Mouse (Mus musculus) neural tube, embryonic 15.5 days (tissue): ENCODE measurements at regions not wholly inside any gene's neighbourhood (a gene's known extent, or its start where the extent isn't known, plus 50 kb on each side); places are given as distances from the start of the nearest gene placed in this dataset.

Source experiments
- ATAC-seq: fragments of 200-750 bp; cut with Nextera tagmentation; 2 replicates; pipeline ENCODE4 v1.8.0; 2017; ENCODE audit warnings: mild to moderate bottlenecking, moderate TSS enrichment, moderate library complexity; ENCODE audit not compliant: low FRiP score
- H3K27ac ChIP-seq: fragments of 300-500 bp; sonication (generic); replicated peaks from 2 replicates; pipeline ENCODE4 v1.5.1; 2015; ENCODE audit warnings: mild to moderate bottlenecking, inconsistent platforms
- H3K27me3 ChIP-seq: fragments of 300-500 bp; sonication (generic); replicated peaks from 2 replicates; pipeline ENCODE4 v1.6.1; 2015; ENCODE audit warnings: inconsistent platforms
- H3K36me3 ChIP-seq: fragments of 300-500 bp; sonication (generic); 2 replicates; pipeline ENCODE4 v1.6.1; 2015; ENCODE audit warnings: inconsistent platforms
- H3K4me1 ChIP-seq: fragments of 300-500 bp; sonication (generic); 2 replicates; pipeline ENCODE4 v1.6.1; 2015; ENCODE audit warnings: inconsistent platforms
- H3K4me2 ChIP-seq: fragments of 300-500 bp; sonication (generic); 2 replicates; pipeline ENCODE4 v1.6.1; 2015; ENCODE audit warnings: inconsistent platforms, mild to moderate bottlenecking, moderate library complexity
- H3K4me3 ChIP-seq: fragments of 300-500 bp; sonication (generic); replicated peaks from 2 replicates; pipeline ENCODE4 v1.5.1; 2015; ENCODE audit warnings: mild to moderate bottlenecking, inconsistent platforms
- H3K9ac ChIP-seq: fragments of 300-500 bp; sonication (generic); replicated peaks from 2 replicates; pipeline ENCODE4 v1.6.1; 2015; ENCODE audit warnings: mild to moderate bottlenecking, inconsistent platforms
- H3K9me3 ChIP-seq: fragments of 300-500 bp; sonication (generic); replicated peaks from 2 replicates; pipeline ENCODE4 v1.6.1; 2016; ENCODE audit warnings: inconsistent platforms
- WGBS: fragments of 180-500 bp; shearing (Covaris S2); methylation state at CpG from one replicate; pipeline ENCODE4 v1.1.7; 2015; ENCODE audit warnings: mixed read lengths; 5-methylcytosine and 5-hydroxymethylcytosine counted together

GRCm38 (mm10) chr16:51457166-51457565 is 573.9 kb upstream of the Cblb start:
- WGBS = 53% methylated on average over 1 of the region's 1 CpGs
- H3K27me3 ChIP-seq = no peaks in the 10 kb centered on the region
- H3K4me2 ChIP-seq = no peak overlapping the region
- ATAC-seq = no peak
- no peaks in the 10 kb centered on the region for H3K9me3 ChIP-seq
- no peaks in the 10 kb centered on the region for H3K36me3 ChIP-seq
- no peak overlapping the region for H3K9ac ChIP-seq
- no peaks in the 10 kb centered on the region for H3K4me1 ChIP-seq
- H3K27ac ChIP-seq = no peak overlapping the region
- H3K4me3 ChIP-seq = no peak overlapping the region

GRCm38 (mm10) chr16:51475690-51476089 is 555.3 kb upstream of the Cblb start:
- Histone ChIP-seq H3K4me3 (no peak overlapping the region), H3K27me3 (no peaks in the 10 kb centered on the region), H3K9ac (no peak overlapping the region), H3K4me2 (no peak overlapping the region), H3K4me1 (no peaks in the 10 kb centered on the region), H3K9me3 (no peaks in the 10 kb centered on the region), H3K36me3 (no peaks in the 10 kb centered on the region), H3K27ac (no peak overlapping the region)
- 12% methylated on average over 3 of the region's 3 CpGs for WGBS
- no peak for ATAC-seq

DNA sequence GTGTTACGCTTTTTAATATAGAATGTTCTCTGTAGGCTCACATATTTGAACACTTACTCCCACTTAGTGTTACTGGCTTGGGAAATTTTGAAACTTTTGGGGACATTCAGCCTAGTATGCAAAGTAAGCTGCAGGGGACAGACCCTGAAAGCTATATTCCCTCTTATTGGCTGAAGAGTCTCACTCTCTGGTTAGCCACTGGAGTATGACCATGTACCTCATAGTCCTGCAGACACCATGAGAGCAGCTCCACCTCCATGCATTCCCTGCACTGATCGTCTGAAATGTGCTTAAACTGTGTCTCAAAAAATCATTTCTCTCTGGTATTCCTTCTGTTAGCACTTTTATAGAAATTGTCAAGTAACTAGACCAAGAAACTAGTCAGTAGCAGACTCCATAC is 534.9 kb upstream of the Cblb start:
- Histone ChIP-seq H3K36me3 (no peaks in the 10 kb centered on the region), H3K27me3 (no peaks in the 10 kb centered on the region), H3K4me2 (no peak overlapping the region), H3K9ac (no peak overlapping the region), H3K27ac (no peak overlapping the region), H3K4me1 (no peaks in the 10 kb centered on the region), H3K4me3 (no peak overlapping the region), H3K9me3 (no peaks in the 10 kb centered on the region)
- no peak for ATAC-seq
- WGBS = 94% methylated on average over 2 of the region's 2 CpGs

DNA sequence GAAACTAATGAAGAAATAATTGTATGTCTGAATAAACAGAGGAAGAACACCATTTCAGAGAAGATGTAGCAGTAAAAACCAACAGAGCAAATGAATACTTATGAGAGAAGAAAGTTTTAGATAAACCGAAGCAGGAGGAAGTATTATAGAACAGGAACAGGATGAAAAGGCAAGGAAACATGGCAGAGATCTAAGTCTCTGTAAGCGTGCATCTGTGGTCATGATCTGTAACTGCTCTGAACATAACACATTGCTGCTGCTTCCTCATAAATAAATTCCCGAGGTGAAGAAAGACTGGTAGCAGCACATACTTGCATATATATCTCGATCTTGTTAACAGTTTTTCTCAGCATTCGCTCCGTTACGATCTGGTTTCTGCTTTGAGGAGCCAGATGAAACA is 533.2 kb upstream of the Cblb start:
- WGBS = 91% methylated on average over 7 of the region's 7 CpGs
- H3K4me2 ChIP-seq = no peak overlapping the region
- H3K27me3 ChIP-seq = no peaks in the 10 kb centered on the region
- H3K4me3 ChIP-seq = no peak overlapping the region
- no peak overlapping the region for H3K9ac ChIP-seq
- H3K27ac ChIP-seq = no peak overlapping the region
- H3K9me3 ChIP-seq = no peaks in the 10 kb centered on the region
- ATAC-seq = no peak
- H3K36me3 ChIP-seq = no peaks in the 10 kb centered on the region
- no peaks in the 10 kb centered on the region for H3K4me1 ChIP-seq

- no peak overlapping the region for H3K9ac ChIP-seq
- no peak overlapping the region for H3K4me3 ChIP-seq
- no peaks in the 10 kb centered on the region for H3K36me3 ChIP-seq
- no peaks in the 10 kb centered on the region for H3K9me3 ChIP-seq
- H3K27ac ChIP-seq = no peak overlapping the region
- H3K27me3 ChIP-seq = no peaks in the 10 kb centered on the region
- no peak overlapping the region for H3K4me2 ChIP-seq
- 26% methylated on average over 3 of the region's 3 CpGs for WGBS
- peaks cover 10% of the 10 kb centered on the region for H3K4me1 ChIP-seq
- ATAC-seq = no peak
Measured at GRCm38 (mm10) chr16:51517079-51517478, 513.9 kb upstream of the Cblb start.

DNA sequence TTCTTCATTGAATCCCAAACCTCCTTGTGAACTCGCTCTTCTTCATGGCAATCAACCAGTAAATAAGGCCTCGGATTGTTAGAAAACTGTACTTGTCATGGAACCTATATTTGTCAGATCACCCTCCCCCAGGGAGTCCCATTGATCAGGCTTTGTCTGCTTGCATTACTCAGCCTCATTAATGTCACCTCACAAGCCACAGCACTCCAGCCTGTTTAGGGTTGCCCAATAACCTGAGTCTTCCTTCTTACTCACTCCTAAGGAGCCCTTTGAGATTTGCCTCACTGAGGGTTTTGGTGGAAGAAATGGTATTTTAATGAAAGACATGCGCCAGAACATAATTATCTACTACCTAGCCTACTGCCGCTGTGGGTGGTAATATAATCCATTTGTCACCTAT is 510.3 kb upstream of the Cblb start:
- Histone ChIP-seq H3K9ac (no peak overlapping the region), H3K27ac (no peak overlapping the region), H3K4me3 (no peak overlapping the region), H3K4me1 (peaks cover 10% of the 10 kb centered on the region), H3K9me3 (no peaks in the 10 kb centered on the region), H3K4me2 (no peak overlapping the region), H3K27me3 (no peaks in the 10 kb centered on the region), H3K36me3 (no peaks in the 10 kb centered on the region)
- WGBS = 41% methylated on average over 4 of the region's 4 CpGs
- no peak for ATAC-seq

DNA sequence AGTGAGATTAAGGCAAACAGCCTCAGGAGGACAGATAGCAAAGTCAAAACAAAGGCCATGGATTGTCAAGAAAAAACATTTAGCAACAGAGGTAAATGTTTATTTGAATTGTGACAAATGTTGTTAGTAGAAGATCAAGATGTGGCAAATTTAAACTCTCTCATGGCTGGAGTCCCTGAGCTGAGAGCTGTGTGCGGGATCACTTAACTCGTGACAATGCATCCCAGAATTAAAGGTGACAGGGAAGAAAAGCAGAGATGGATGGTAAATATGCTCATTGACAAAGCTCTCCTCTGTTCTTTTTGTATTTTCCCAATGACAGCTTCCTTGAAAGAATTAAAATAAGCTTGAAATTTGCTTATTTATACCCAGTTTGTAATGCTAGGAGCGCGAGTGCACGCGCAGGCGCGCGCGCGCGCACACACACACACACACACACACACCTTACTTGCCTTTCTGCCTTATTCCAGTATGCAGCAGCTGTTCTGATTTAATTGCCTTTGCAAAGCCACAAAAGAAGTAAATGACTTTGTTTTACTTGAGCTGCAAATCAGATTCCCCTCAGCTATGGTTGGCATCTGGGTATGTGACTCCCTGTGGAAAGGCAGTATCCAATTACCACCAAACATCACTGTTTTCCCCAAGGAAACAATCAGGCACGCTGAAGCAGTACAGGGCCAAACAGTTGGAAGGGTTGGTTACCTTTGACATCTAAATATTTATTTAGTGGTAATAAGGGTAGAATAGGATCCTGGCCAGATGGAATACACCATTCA is 509.5 kb upstream of the Cblb start:
- 0 out of 2 replicates have a peak overlapping the region, but pooled peaks have one; percentile 1 for H3K9ac ChIP-seq
- no peaks in the 10 kb centered on the region for H3K36me3 ChIP-seq
- H3K4me3 ChIP-seq = peak overlapping the region; percentile 17
- WGBS = 38% methylated on average over 13 of the region's 13 CpGs
- H3K4me2 ChIP-seq = peak overlapping the region; percentile 45
- H3K4me1 ChIP-seq = peaks cover 10% of the 10 kb centered on the region
- no peaks in the 10 kb centered on the region for H3K9me3 ChIP-seq
- H3K27me3 ChIP-seq = no peaks in the 10 kb centered on the region
- H3K27ac ChIP-seq = peak overlapping the region; percentile 51
- ATAC-seq = peak; percentile 73

DNA sequence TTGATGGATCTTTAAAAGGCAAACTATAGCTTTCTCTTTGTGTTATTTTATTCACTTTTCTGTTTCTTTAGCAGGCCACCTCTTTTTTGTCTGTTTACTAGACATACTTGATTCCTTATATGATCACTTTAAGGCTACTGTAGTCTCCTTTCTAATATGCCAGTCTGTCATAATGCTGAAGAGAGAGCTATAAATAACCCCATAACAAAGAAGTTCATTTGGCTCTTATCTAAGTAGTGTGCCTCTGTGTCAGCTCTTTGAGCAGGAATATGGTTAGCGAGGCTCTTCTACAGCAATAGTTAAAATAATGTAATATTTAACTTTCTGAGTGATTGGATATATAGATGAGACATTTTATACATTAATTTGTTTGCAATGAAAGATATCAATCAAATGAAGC is 507.0 kb upstream of the Cblb start:
- Histone ChIP-seq H3K9ac (no peak overlapping the region), H3K9me3 (no peaks in the 10 kb centered on the region), H3K4me3 (no peak overlapping the region), H3K27ac (no peak overlapping the region), H3K4me1 (peaks cover 7% of the 10 kb centered on the region), H3K36me3 (no peaks in the 10 kb centered on the region), H3K4me2 (no peak overlapping the region), H3K27me3 (no peaks in the 10 kb centered on the region)
- no peak for ATAC-seq
- 94% methylated on average over 1 of the region's 1 CpGs for WGBS

DNA sequence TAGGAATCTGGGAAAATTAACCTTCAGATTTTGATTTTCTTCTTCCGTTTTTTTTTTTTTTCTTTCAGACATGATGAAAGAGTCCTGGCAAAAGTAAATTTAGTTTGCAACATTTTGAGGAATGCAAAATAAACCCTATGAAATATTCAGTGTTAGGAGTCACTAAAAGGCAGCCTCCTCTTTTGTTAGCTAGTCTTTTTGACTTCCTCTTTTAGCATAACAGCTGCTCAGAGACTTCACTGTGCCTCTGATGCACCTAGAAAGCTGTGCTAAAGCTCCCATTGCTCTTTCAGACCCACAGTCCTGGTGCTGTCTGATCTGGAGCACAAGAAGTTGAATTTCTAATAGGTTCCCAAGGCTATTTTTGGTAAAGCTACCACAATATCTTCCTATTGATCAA is 498.5 kb upstream of the Cblb start:
- no peaks in the 10 kb centered on the region for H3K4me1 ChIP-seq
- H3K9ac ChIP-seq = no peak overlapping the region
- ATAC-seq = no peak
- no peaks in the 10 kb centered on the region for H3K27me3 ChIP-seq
- no peak overlapping the region for H3K4me3 ChIP-seq
- no peaks in the 10 kb centered on the region for H3K36me3 ChIP-seq
- 83% methylated on average over 1 of the region's 1 CpGs for WGBS
- H3K9me3 ChIP-seq = no peaks in the 10 kb centered on the region
- no peak overlapping the region for H3K4me2 ChIP-seq
- no peak overlapping the region for H3K27ac ChIP-seq

DNA sequence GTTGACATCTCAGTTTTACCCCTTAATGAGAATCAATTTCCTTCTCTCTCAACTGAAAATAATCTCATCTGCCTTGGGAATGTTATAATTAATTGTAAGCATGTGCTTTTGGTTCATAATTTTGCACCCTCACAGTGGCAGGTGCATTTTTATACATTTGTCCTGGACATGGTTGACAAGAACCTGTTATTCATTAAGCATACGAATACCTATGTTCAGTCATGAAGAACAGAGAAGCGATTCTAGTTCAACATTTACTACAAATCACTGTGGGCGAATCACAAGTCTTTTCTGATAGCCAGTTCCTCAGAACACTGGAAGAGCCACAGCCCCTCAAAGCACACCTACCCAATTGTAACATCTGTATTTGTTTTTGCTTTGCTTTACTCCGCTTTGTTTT is 487.3 kb upstream of the Cblb start:
- H3K9me3 ChIP-seq = no peaks in the 10 kb centered on the region
- no peaks in the 10 kb centered on the region for H3K27me3 ChIP-seq
- no peak overlapping the region for H3K9ac ChIP-seq
- H3K4me1 ChIP-seq = no peaks in the 10 kb centered on the region
- ATAC-seq = no peak
- H3K36me3 ChIP-seq = no peaks in the 10 kb centered on the region
- H3K4me3 ChIP-seq = no peak overlapping the region
- 87% methylated on average over 4 of the region's 4 CpGs for WGBS
- no peak overlapping the region for H3K27ac ChIP-seq
- H3K4me2 ChIP-seq = no peak overlapping the region

- Histone ChIP-seq H3K4me1 (no peaks in the 10 kb centered on the region), H3K27ac (no peak overlapping the region), H3K9ac (no peak overlapping the region), H3K27me3 (no peaks in the 10 kb centered on the region), H3K4me2 (no peak overlapping the region), H3K36me3 (no peaks in the 10 kb centered on the region), H3K9me3 (no peaks in the 10 kb centered on the region), H3K4me3 (no peak overlapping the region)
- ATAC-seq = no peak
- WGBS = 77% methylated on average over 1 of the region's 1 CpGs
Measured at GRCm38 (mm10) chr16:51547032-51547431, 484.0 kb upstream of the Cblb start.

DNA sequence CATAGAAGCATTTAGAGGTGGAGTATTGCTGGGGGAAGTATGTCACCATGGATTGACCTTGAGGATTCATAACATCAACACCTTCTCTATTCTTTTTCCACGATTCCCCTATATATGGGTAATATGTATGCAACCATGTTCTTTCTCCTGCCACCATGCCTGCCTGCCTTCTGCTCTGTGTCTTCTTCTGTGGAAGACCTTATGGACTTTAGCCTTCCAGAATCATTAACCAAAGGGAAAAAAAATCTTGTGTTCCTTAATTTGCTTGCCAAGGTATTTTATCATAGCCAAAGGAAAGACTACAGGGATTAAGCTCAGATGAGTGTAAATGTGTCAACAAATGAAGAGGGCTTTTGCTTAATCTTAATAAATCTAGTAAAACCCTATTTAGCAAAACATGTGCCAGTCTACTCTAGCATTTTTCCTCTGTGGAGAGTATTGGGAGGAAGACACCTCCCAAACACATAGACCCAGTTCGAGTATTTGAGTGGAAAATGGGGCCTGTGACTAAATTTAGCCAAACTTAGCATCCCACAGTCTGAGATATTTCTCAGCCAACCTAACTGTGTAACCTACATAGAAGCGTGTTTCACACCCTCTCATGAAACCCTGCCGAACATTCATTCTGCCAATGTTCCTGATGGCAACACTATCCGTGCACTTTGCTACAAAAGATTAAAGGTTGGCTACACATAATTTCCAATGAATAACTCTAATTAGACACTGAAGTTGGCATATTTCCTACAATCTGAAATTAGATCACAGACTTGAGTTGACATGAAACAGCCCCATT is 468.0 kb upstream of the Cblb start:
- ATAC-seq = no peak
- Histone ChIP-seq H3K9ac (no peak overlapping the region), H3K4me3 (no peak overlapping the region), H3K27me3 (no peaks in the 10 kb centered on the region), H3K27ac (no peak overlapping the region), H3K9me3 (no peaks in the 10 kb centered on the region), H3K4me1 (no peaks in the 10 kb centered on the region), H3K36me3 (no peaks in the 10 kb centered on the region), H3K4me2 (no peak overlapping the region)
- WGBS = 80% methylated on average over 5 of the region's 5 CpGs
